Mouse (Mus musculus): ENCODE data around the gene Kifc3.

Gene Kifc3

DNA sequence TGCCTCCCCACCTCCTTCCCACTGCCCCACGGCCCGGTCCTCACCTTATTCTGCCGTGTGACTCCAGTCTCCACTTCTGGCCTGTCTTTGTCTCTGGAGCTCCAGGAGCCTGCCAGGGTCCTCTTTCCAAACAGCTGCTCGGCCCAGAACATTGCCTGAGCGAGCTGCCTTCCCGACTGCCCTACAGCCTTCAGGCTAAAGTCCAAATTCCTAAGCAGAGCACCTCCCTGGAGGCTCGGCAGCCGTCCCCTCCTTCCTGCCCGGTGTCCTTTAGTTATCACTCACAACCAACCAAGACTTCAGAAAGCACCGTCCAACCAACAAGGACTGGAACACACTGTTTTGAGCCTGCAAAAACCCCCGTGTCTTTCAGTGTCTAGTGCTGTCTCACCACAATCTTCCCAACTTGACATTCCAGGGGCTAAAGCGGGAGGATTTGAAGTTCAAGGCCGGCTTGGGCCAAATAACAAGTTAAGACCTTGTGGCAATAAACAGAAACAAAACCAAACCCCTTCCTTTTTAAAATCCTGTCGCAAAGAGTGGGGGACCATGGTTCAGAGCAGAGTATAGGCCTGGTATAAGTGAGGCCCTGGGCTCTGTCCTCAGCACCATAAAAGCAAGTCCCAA, at the start of gene Kifc3:
Gene Kifc3 (minus strand): TSS at position 164 of the 627 bp plus-strand sequence.
- Histone ChIP-seq H3K9me3 (ENCODE audit: low read length) (no peaks in the 10 kb centered on the region), H3K27me3 (ENCODE audit: insufficient read depth, low read length) (peaks cover 4% of the 10 kb centered on the region; the same call in 1 of the 2 replicates), H3K4me3 (replicated peaks; ENCODE audit: low read length) (no peak within 1 kb of the TSS), H3K36me3 (ENCODE audit: insufficient read depth, low read length) (no peaks in the 10 kb centered on the region), H3K4me1 (replicated peaks; ENCODE audit: low read depth, low read length) (peaks cover 49% of the 10 kb centered on the region)
- TF ChIP-seq NANOG (IDR thresholded peaks at IDR 0.05; ENCODE audit: borderline replicate concordance, low read length) (no peak), POU5F1 (IDR thresholded peaks at IDR 0.05; ENCODE audit: borderline replicate concordance, low read length) (no peak), CTCF (conservative IDR thresholded peaks at IDR 0.05; ENCODE audit: low read length) (no peak)

DNA sequence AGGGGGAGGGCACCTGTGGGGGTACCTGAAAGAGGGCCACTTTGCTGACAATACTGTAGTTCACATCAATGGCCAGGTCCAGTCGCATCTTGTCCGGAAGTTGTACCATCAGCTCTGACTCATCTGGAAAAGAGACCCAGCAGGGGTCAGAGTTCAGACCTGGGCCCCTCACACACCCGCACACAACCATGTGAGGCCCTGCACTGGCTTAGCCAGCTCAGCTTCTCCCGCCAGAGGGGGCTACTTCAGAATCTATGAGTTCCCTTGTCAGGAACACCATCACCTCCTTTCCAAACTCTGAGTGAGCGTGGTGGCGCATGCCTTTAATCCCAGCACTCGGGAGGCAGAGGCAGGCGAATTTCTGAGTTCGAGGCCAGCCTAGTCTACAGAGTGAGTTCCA, 49.4 kb upstream of the Kifc3 start:
- TF ChIP-seq POU5F1 (IDR thresholded peaks at IDR 0.05; ENCODE audit: borderline replicate concordance, low read length): no peak
- peak; percentile 32; the same call in 1 of the 2 replicates for TF ChIP-seq CTCF (conservative IDR thresholded peaks at IDR 0.05; ENCODE audit: low read length)
- no peaks in the 10 kb centered on the region for H3K27me3 ChIP-seq (ENCODE audit: insufficient read depth, low read length)
- H3K4me1 ChIP-seq (replicated peaks; ENCODE audit: low read depth, low read length): peaks cover 30% of the 10 kb centered on the region
- no peak overlapping the region for H3K4me3 ChIP-seq (replicated peaks; ENCODE audit: low read length)
- no peaks in the 10 kb centered on the region for H3K9me3 ChIP-seq (ENCODE audit: low read length)
- no peaks in the 10 kb centered on the region for H3K36me3 ChIP-seq (ENCODE audit: insufficient read depth, low read length)

DNA sequence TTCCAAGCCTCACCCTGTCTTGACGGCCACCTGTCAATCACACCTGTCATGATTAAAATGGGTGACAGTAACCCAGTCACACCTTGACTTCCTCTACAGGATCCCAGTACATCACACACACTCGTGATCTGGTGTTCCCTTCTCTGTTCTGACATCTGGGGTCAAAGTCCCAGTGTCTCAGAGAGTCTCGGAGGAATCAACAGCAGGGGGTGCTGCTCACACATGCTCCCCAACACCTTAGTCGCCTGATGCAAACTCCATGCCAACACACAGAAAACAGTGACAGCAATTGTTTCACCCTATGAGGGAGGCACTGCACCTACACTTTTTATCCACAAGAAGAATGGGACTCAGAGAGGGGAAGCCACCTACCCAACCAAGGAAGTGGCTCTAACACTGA, 47.2 kb upstream of the Kifc3 start:
- Histone ChIP-seq H3K4me1 (replicated peaks; ENCODE audit: low read depth, low read length) (peaks cover 22% of the 10 kb centered on the region), H3K4me3 (replicated peaks; ENCODE audit: low read length) (no peak overlapping the region), H3K9me3 (ENCODE audit: low read length) (peaks cover 8% of the 10 kb centered on the region), H3K36me3 (ENCODE audit: insufficient read depth, low read length) (no peaks in the 10 kb centered on the region), H3K27me3 (ENCODE audit: insufficient read depth, low read length) (no peaks in the 10 kb centered on the region)
- TF ChIP-seq POU5F1 (IDR thresholded peaks at IDR 0.05; ENCODE audit: borderline replicate concordance, low read length) (no peak), NANOG (IDR thresholded peaks at IDR 0.05; ENCODE audit: borderline replicate concordance, low read length) (no peak), CTCF (conservative IDR thresholded peaks at IDR 0.05; ENCODE audit: low read length) (no peak)

DNA sequence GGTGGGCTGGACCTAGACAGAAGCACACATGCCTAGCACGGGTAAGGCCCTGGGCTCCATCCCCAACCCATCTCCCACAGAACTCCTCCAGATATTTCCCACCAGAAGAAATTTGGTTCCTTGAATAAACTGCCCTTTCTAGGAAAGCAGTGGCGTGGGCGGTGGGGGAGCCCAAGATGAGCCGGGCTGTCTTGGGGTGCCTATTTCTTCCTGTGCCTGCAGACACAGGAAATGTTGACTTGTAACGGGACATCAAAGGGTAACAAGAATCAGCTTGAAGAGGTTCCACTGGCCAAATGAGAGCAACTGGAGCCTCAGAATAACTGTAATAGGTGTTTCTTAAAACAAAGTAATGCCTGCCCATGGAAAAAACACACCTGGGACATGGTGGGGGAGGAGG, 44.7 kb upstream of the Kifc3 start:
- Histone ChIP-seq H3K9me3 (ENCODE audit: low read length) (peaks cover 11% of the 10 kb centered on the region), H3K4me1 (replicated peaks; ENCODE audit: low read depth, low read length) (peaks cover 18% of the 10 kb centered on the region), H3K36me3 (ENCODE audit: insufficient read depth, low read length) (no peaks in the 10 kb centered on the region), H3K27me3 (ENCODE audit: insufficient read depth, low read length) (peaks cover 4% of the 10 kb centered on the region), H3K4me3 (replicated peaks; ENCODE audit: low read length) (no peak overlapping the region)
- TF ChIP-seq NANOG (IDR thresholded peaks at IDR 0.05; ENCODE audit: borderline replicate concordance, low read length) (no peak), CTCF (conservative IDR thresholded peaks at IDR 0.05; ENCODE audit: low read length) (no peak), POU5F1 (IDR thresholded peaks at IDR 0.05; ENCODE audit: borderline replicate concordance, low read length) (no peak)

DNA sequence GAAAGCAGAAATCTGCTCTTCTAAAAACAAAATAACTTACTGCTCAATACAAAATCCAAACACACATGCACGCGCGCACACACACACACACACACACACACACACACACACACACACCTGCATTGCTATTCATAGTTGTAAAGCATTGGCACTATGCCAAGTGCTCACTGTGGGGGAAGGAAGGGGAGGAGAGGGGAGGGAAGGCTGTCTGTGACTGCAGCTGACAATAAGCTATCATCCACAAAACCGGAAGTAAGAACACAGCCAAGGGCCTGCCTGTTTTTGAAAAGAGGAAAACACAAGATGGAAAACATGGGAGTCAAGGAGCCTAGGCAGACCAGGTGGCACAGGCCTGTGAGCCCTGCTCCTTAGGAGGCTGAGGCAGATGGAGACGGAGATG, 42.6 kb upstream of the Kifc3 start:
- peaks cover 11% of the 10 kb centered on the region for H3K4me1 ChIP-seq (replicated peaks; ENCODE audit: low read depth, low read length)
- TF ChIP-seq CTCF (conservative IDR thresholded peaks at IDR 0.05; ENCODE audit: low read length): no peak
- H3K9me3 ChIP-seq (ENCODE audit: low read length): peaks cover 24% of the 10 kb centered on the region
- peaks cover 4% of the 10 kb centered on the region for H3K27me3 ChIP-seq (ENCODE audit: insufficient read depth, low read length)
- H3K4me3 ChIP-seq (replicated peaks; ENCODE audit: low read length): no peak overlapping the region
- H3K36me3 ChIP-seq (ENCODE audit: insufficient read depth, low read length): no peaks in the 10 kb centered on the region

DNA sequence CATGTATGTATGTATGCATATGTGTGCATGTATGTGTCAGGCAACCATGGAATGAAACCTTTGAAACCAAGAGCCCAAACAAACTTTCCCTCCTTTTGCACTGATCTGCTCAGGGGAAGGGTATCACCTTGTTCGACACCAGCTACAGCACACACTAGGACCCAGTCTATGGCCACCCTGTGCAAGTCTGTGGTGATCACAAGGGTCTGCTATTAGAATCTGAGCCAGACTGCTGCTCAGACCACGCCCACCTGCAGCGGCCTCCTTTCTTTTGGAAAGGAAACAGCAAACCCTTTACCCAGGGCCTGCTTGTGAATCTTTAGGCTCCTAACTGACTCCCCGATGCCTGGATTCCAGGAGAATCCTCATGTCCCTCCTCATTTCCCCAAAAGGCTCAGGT, 41.2 kb upstream of the Kifc3 start:
- H3K36me3 ChIP-seq (ENCODE audit: insufficient read depth, low read length): no peaks in the 10 kb centered on the region
- H3K4me1 ChIP-seq (replicated peaks; ENCODE audit: low read depth, low read length): peaks cover 9% of the 10 kb centered on the region
- H3K27me3 ChIP-seq (ENCODE audit: insufficient read depth, low read length): peaks cover 4% of the 10 kb centered on the region
- H3K9me3 ChIP-seq (ENCODE audit: low read length): peaks cover 31% of the 10 kb centered on the region
- TF ChIP-seq NANOG (IDR thresholded peaks at IDR 0.05; ENCODE audit: borderline replicate concordance, low read length) (no peak), CTCF (conservative IDR thresholded peaks at IDR 0.05; ENCODE audit: low read length) (no peak), POU5F1 (IDR thresholded peaks at IDR 0.05; ENCODE audit: borderline replicate concordance, low read length) (no peak)
- no peak overlapping the region for H3K4me3 ChIP-seq (replicated peaks; ENCODE audit: low read length)

DNA sequence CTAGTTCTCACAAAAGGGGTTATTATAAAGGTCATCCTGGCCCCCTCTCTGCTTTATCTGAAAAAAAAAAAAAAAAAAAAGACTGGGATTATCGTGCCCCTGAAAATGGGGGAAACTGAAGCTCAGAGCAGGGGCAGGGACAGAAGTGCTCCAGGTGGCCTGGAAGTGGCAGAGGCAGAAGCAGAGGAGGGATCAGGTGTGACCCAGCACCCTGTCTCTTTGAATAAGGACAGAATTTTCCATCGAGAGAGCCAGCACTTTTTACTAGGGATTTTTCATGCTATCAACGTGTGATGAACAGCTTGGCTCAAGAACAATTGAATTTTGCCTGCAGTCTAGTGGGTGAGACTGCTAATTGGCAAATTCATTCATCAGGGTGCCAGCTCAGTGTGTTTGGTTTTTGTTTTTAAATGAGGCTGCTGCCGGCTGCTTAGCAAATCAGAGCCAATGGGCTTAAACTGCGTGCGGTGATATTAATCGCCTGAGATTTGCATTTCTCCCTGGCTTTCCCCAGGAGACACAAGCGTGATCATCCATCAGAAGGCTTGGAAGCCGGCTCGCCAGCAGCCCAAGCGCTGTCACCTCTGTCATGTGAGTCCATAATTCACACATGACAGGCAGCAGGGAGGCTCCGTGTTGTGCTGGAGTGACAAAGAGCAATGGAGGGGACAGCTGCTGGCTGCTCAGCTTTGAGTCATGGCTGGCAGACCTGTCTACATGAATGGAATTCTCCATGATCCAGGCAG, 40.4 kb upstream of the Kifc3 start:
- peaks cover 7% of the 10 kb centered on the region for H3K4me1 ChIP-seq (replicated peaks; ENCODE audit: low read depth, low read length)
- H3K4me3 ChIP-seq (replicated peaks; ENCODE audit: low read length): no peak overlapping the region
- H3K9me3 ChIP-seq (ENCODE audit: low read length): peaks cover 31% of the 10 kb centered on the region
- TF ChIP-seq POU5F1 (IDR thresholded peaks at IDR 0.05; ENCODE audit: borderline replicate concordance, low read length): no peak
- H3K36me3 ChIP-seq (ENCODE audit: insufficient read depth, low read length): no peaks in the 10 kb centered on the region
- peaks cover 4% of the 10 kb centered on the region for H3K27me3 ChIP-seq (ENCODE audit: insufficient read depth, low read length)

DNA sequence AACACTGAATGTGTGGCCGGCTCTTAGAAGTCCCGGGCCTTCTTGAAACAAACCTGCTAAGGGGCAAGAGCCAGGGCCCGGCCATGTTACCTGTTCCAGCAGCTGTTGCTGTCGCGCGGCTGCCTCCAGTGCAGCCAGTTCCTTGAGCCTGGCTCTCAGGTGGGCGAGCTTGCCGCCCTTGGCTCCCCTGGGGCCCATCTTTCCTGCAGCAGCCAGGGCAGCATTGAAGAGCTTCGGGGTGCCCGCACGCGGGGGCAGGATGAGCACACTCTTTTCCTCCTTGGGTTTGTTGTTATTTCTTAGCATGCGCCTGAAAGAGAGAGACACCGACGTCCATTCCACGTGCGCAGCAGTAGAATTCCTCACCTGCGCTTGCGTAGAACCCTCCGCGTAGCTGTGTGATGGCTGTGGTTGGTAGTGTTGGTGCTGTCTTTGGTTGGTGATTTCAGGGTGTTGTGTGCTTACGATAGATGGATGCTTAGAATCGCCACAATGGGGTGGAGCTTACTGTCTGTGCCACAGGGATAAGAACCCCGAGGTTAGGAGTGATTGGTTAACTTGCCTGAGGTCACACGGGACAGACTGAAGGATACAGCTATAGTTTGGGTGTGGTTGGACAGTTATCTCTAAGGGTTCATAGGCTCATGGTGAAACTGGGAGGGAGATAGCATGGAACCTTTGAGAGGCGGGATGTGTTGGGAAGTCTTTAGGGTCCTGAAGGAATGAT, 39.6 kb upstream of the Kifc3 start:
- H3K36me3 ChIP-seq (ENCODE audit: insufficient read depth, low read length): no peaks in the 10 kb centered on the region
- H3K9me3 ChIP-seq (ENCODE audit: low read length): peaks cover 31% of the 10 kb centered on the region
- peaks cover 7% of the 10 kb centered on the region for H3K4me1 ChIP-seq (replicated peaks; ENCODE audit: low read depth, low read length)
- peaks cover 4% of the 10 kb centered on the region for H3K27me3 ChIP-seq (ENCODE audit: insufficient read depth, low read length)
- peak overlapping the region; percentile 52 for H3K4me3 ChIP-seq (replicated peaks; ENCODE audit: low read length)
- no peak for TF ChIP-seq CTCF (conservative IDR thresholded peaks at IDR 0.05; ENCODE audit: low read length)
- no peak for TF ChIP-seq POU5F1 (IDR thresholded peaks at IDR 0.05; ENCODE audit: borderline replicate concordance, low read length)
- no peak for TF ChIP-seq NANOG (IDR thresholded peaks at IDR 0.05; ENCODE audit: borderline replicate concordance, low read length)
